12 mouse cellular contexts compared by ENCODE assay signal in the genomic region with DNA sequence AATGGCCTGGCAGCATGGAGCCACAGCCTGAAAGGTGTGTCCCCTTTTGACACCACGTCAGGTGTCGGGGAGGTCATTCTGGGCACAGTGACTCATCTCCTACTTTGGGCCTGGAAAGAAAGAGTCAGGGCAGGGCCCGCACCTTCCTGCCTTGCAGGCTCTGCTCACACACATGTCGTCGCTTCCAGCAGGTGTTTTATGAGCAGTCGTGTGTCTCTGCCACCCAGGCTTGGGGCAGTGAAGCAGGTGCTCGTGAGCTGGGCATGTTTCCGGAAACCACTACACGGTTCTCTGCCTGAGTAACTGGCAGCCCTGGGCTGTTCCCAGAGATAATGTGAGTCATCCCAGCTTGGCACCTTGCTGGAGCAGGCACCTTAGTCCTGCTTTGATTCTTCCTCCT. TPM values are rescaled to one million over a fixed set of nuclear protein-coding genes. Genes with fewer than 3 reads are reported as not detected.
DNase-seq lines count a peak whose midpoint lies in the region; ATAC-seq and TF ChIP-seq lines count a peak whose summit lies in the region.
"Had no signal": no experiment of that assay in that cellular context is flagged by ENCODE, and none has a peak within 500 bp of the region (broad histone marks: within the 10 kb centered on the region; RNA-seq: fewer than 3 reads in every experiment).

No protein-coding gene starts in this region.

- no peak for ATAC-seq in hindbrain, embryonic 14.5 days (ENCODE audit: low FRiP score)
- ATAC-seq: hindbrain, embryonic 16.5 days had no signal

- no peaks in the 10 kb centered on the region for H3K9me3 ChIP-seq in hindbrain, embryonic 14.5 days (ENCODE audit: control insufficient read depth, low read length)
- H3K9me3 ChIP-seq: forebrain, embryonic 12.5 days; neural tube, embryonic 15.5 days had no signal

- H3K27ac ChIP-seq in thymus, adult 2 months (ENCODE audit: control insufficient read depth, insufficient read depth, low read length), result no peak overlapping the region
- no peak overlapping the region for H3K27ac ChIP-seq in hindbrain, embryonic 14.5 days
- H3K27ac ChIP-seq: forebrain, embryonic 12.5 days; neural tube, embryonic 15.5 days had no signal

- intact Hi-C loops in gastrocnemius, postnatal 14 days (cut with DNase I; ENCODE audit: low total_unique reads), result no loop called here

- H3K4me1 ChIP-seq in thymus, adult 2 months (replicated peaks; ENCODE audit: control insufficient read depth, insufficient read depth, low read length), result peaks cover 23% of the 10 kb centered on the region
- peaks cover 15% of the 10 kb centered on the region for H3K4me1 ChIP-seq in hindbrain, embryonic 14.5 days (replicated peaks; ENCODE audit: control insufficient read depth, insufficient read depth, low read length)

- no peak for TF ChIP-seq POLR2A in thymus, adult 2 months (IDR thresholded peaks at IDR 0.05; ENCODE audit: control insufficient read depth, extremely low read depth, insufficient read depth, low read length, poor library complexity)

- no peak overlapping the region for H3K9ac ChIP-seq in hindbrain, embryonic 14.5 days
- H3K9ac ChIP-seq: forebrain, embryonic 12.5 days; neural tube, embryonic 15.5 days had no signal

- no peak overlapping the region for H3K4me3 ChIP-seq in thymus, adult 2 months (ENCODE audit: control insufficient read depth, insufficient read depth, low read length)
- no peak overlapping the region for H3K4me3 ChIP-seq in hindbrain, embryonic 14.5 days (replicated peaks; ENCODE audit: low read length)
- H3K4me3 ChIP-seq: forebrain, embryonic 12.5 days; neural tube, embryonic 15.5 days had no signal

- TF ChIP-seq CTCF in thymus, adult 2 months (IDR thresholded peaks at IDR 0.05; ENCODE audit: borderline replicate concordance, control insufficient read depth, extremely low read depth, insufficient read depth, low read length, poor library complexity), result no peak

- peak; percentile 34 for DNase-seq in gastrocnemius, adult 18-20 months (ENCODE audit: low spot score)
- no peak for DNase-seq in gastrocnemius, postnatal 14 days
- peak; percentile 38 for DNase-seq in thymus, postnatal 14 days
- no peak for DNase-seq in thymus, adult 2 months
- peak; percentile 57 for DNase-seq in large intestine, adult 2 months (ENCODE audit: low read depth, low spot score)
- DNase-seq in cerebellum, adult 8-10 months, result no peak
- no peak for DNase-seq in hindbrain, embryonic 14.5 days (ENCODE audit: low spot score)
- no peak for DNase-seq in cerebellum, postnatal 4 days (ENCODE audit: low spot score in 2 of 2)
- DNase-seq: cerebellum, postnatal 36 days had no signal

- H3K27me3 ChIP-seq in thymus, adult 2 months (ENCODE audit: control insufficient read depth, insufficient read depth, low read length), result no peaks in the 10 kb centered on the region
- no peaks in the 10 kb centered on the region for H3K27me3 ChIP-seq in hindbrain, embryonic 14.5 days (ENCODE audit: control insufficient read depth, insufficient read depth, low read length)
- H3K27me3 ChIP-seq: forebrain, embryonic 12.5 days; neural tube, embryonic 15.5 days had no signal

- no peak overlapping the region for H3K4me2 ChIP-seq in hindbrain, embryonic 14.5 days (replicated peaks)
- H3K4me2 ChIP-seq: forebrain, embryonic 12.5 days; neural tube, embryonic 15.5 days had no signal

- WGBS in thymus, adult 2 months, result 79% methylated on average over 9 of the region's 9 CpGs
- WGBS in large intestine, adult 2 months, result 26% methylated on average over 9 of the region's 9 CpGs
- WGBS in hindbrain, embryonic 14.5 days, result 86% methylated on average over 8 of the region's 9 CpGs

- no peaks in the 10 kb centered on the region for H3K36me3 ChIP-seq in thymus, adult 2 months (ENCODE audit: control insufficient read depth, insufficient read depth, low read length)
- H3K36me3 ChIP-seq in hindbrain, embryonic 14.5 days (replicated peaks; ENCODE audit: control insufficient read depth, insufficient read depth), result no peaks in the 10 kb centered on the region
- H3K36me3 ChIP-seq: forebrain, embryonic 12.5 days; neural tube, embryonic 15.5 days had no signal

RNA-seq across cellular contexts. Expression of gene Ctsz, which starts 3.6 kb away (rescaled TPM):
- total RNA-seq in gastrocnemius, adult 18-20 months (2021), result 10 to 100 TPM; 25.1 to 30.3 TPM
- total RNA-seq in gastrocnemius, postnatal 14 days (2021), result 10 to 100 TPM; 35.9 to 46.1 TPM
- 252 and 284 TPM in 2 replicates for polyA plus RNA-seq in thymus, adult 2 months (2012; rRNA removed)
- 258 and 346 TPM in 2 replicates for polyA plus RNA-seq in large intestine, adult 2 months (2012; rRNA removed)
- 75.0 and 80.5 TPM in 2 replicates for polyA plus RNA-seq in hindbrain, embryonic 14.5 days (2014; fragmentation: Nextera tagmentation; extraction: Ambion mirVana)

RNA-seq across cellular contexts. Expression of gene Tubb1, which starts 8.0 kb away (rescaled TPM):
- under 1 TPM in 1 of 2 experiments, not detected in 1; 0.21 TPM for total RNA-seq in gastrocnemius, adult 18-20 months (2021)
- under 1 TPM in 1 of 2 experiments, not detected in 1; 0.14 TPM for total RNA-seq in gastrocnemius, postnatal 14 days (2021)
- 0.48 and 1.6 TPM in 2 replicates for polyA plus RNA-seq in thymus, adult 2 months (2012; rRNA removed)
- 0.05 and 0.12 TPM in 2 replicates for polyA plus RNA-seq in large intestine, adult 2 months (2012; rRNA removed)
- polyA plus RNA-seq in hindbrain, embryonic 14.5 days (2014; fragmentation: Nextera tagmentation; extraction: Ambion mirVana), result 0.82 and 0.93 TPM in 2 replicates

RNA-seq across cellular contexts. Expression of gene Atp5e, which starts 21.4 kb away (rescaled TPM):
- total RNA-seq in gastrocnemius, adult 18-20 months (2021), result 1,000 to 10,000 TPM; 1,038 to 1,073 TPM
- total RNA-seq in gastrocnemius, postnatal 14 days (2021), result 1,000 to 10,000 TPM; 1,038 to 1,188 TPM
- polyA plus RNA-seq in thymus, adult 2 months (2012; rRNA removed), result 273 and 315 TPM in 2 replicates
- polyA plus RNA-seq in large intestine, adult 2 months (2012; rRNA removed), result 453 and 486 TPM in 2 replicates
- polyA plus RNA-seq in hindbrain, embryonic 14.5 days (2014; fragmentation: Nextera tagmentation; extraction: Ambion mirVana), result 793 and 981 TPM in 2 replicates

RNA-seq across cellular contexts. Expression of gene Nelfcd, which starts 26.9 kb away (rescaled TPM):
- 10 to 100 TPM; 21.4 to 22.3 TPM for total RNA-seq in gastrocnemius, adult 18-20 months (2021)
- total RNA-seq in gastrocnemius, postnatal 14 days (2021), result 10 to 100 TPM; 28.5 to 29.4 TPM
- 99.3 and 107 TPM in 2 replicates for polyA plus RNA-seq in thymus, adult 2 months (2012; rRNA removed)
- 60.5 and 65.4 TPM in 2 replicates for polyA plus RNA-seq in large intestine, adult 2 months (2012; rRNA removed)
- 102 and 106 TPM in 2 replicates for polyA plus RNA-seq in hindbrain, embryonic 14.5 days (2014; fragmentation: Nextera tagmentation; extraction: Ambion mirVana)

RNA-seq across cellular contexts. Expression of gene Prelid3b, which starts 30.4 kb away (rescaled TPM):
- 10 to 100 TPM; 37.8 to 47.2 TPM for total RNA-seq in gastrocnemius, adult 18-20 months (2021)
- 10 to 100 TPM; 54.1 to 62.6 TPM for total RNA-seq in gastrocnemius, postnatal 14 days (2021)
- 62.8 and 67.4 TPM in 2 replicates for polyA plus RNA-seq in thymus, adult 2 months (2012; rRNA removed)
- 72.0 and 85.7 TPM in 2 replicates for polyA plus RNA-seq in large intestine, adult 2 months (2012; rRNA removed)
- polyA plus RNA-seq in hindbrain, embryonic 14.5 days (2014; fragmentation: Nextera tagmentation; extraction: Ambion mirVana), result 108 and 118 TPM in 2 replicates

Comparison
In these comparisons a context has a peak if more than half of its experiments do, and no peak if none do; other contexts are left out.
1. DNase-seq: peak in gastrocnemius, adult 18-20 months (single experiment), thymus, postnatal 14 days (single experiment) and large intestine, adult 2 months (single experiment); none in gastrocnemius, postnatal 14 days (single experiment), thymus, adult 2 months (single experiment), cerebellum, adult 8-10 months (single experiment), hindbrain, embryonic 14.5 days (single experiment) and cerebellum, postnatal 4 days (0 of 2).